Mouse (Mus musculus) ES-E14 (cell line): ENCODE data around the gene Slc13a3.

Source experiments
- CHD2 ChIP-seq: IDR thresholded peaks from 2 replicates; pipeline ENCODE4 v1.6.1; 2014; ENCODE audit warnings: mild to moderate bottlenecking, low read depth, low read length, inconsistent platforms
- HCFC1 ChIP-seq: IDR thresholded peaks from 2 replicates; pipeline ENCODE4 v1.6.1; 2012; ENCODE audit warnings: low read length, inconsistent platforms, borderline replicate concordance; ENCODE audit not compliant: insufficient read depth
- MAFK ChIP-seq: IDR thresholded peaks from 2 replicates; pipeline ENCODE4 v1.6.1; 2014; ENCODE audit warnings: mild to moderate bottlenecking, low read depth, low read length, inconsistent platforms; ENCODE audit not compliant: insufficient read depth
- ZNF384 ChIP-seq: IDR thresholded peaks from 2 replicates; pipeline ENCODE4 v1.6.1; 2012; ENCODE audit warnings: low read depth, low read length, inconsistent platforms

DNA sequence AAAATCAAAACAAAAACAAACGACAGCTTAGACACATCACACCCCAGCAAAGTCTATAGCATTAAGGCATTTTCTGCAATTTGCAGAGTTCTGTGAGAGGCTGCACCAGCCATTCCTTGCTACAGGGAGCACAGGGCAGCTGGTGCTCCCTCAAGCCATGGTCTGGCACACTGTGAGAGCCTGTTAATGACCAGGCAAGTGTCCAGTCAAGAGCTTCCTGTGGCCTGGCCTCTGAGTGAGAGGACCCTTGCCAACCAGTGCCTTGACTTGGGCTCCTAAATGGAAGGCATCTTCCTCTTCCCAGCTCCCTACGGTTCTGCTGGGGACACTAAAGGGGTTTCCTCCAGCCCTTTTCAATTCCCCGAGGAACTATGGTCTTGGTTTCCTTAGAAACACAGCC is 59.1 kb downstream of the Slc13a3 start:
- TF ChIP-seq HCFC1 (no peak), ZNF384 (no peak), CHD2 (no peak), MAFK (no peak)
